Mouse (Mus musculus) embryonic facial prominence, embryonic 11.5 days (tissue): ENCODE data around the gene Hdac7. TPM values are rescaled to one million over a fixed set of nuclear protein-coding genes. Genes with fewer than 3 reads are reported as not detected.

Source experiments
- ATAC-seq: fragments of 200-750 bp; cut with Nextera tagmentation; replicated peaks from 2 replicates; pipeline ENCODE4 v1.8.0; 2017; ENCODE audit warnings: low read depth; ENCODE audit not compliant: insufficient number of reproducible peaks, low FRiP score, low TSS enrichment
- DNase-seq: peaks from one replicate; pipeline ENCODE4 v3.0.0-alpha.2; 2015; ENCODE audit warnings: low spot score
- H3K27ac ChIP-seq: fragments of 300-500 bp; sonication (generic); replicated peaks from 2 replicates; pipeline ENCODE4 v1.5.1; 2014; ENCODE audit warnings: mild to moderate bottlenecking, low read depth, low read length, control low read depth
- H3K27me3 ChIP-seq: fragments of 300-500 bp; sonication (generic); 2 replicates; pipeline ENCODE4 v1.6.1; 2014; ENCODE audit warnings: mild to moderate bottlenecking, low read length, moderate library complexity, mixed read lengths; ENCODE audit not compliant: control insufficient read depth, insufficient read depth
- H3K36me3 ChIP-seq: fragments of 300-500 bp; sonication (generic); replicated peaks from 2 replicates; pipeline ENCODE4 v1.6.1; 2014; ENCODE audit warnings: low read depth, mild to moderate bottlenecking, low read length, moderate library complexity, mixed read lengths; ENCODE audit not compliant: control insufficient read depth, insufficient read depth
- H3K4me1 ChIP-seq: fragments of 300-500 bp; sonication (generic); 2 replicates; pipeline ENCODE4 v1.6.1; 2014; ENCODE audit warnings: low read length, mixed read lengths; ENCODE audit not compliant: control insufficient read depth, insufficient read depth
- H3K4me2 ChIP-seq: fragments of 300-500 bp; sonication (generic); 2 replicates; pipeline ENCODE4 v1.6.1; 2014; ENCODE audit warnings: low read depth, mild to moderate bottlenecking, control low read depth, low read length, moderate library complexity
- H3K4me3 ChIP-seq: fragments of 300-500 bp; sonication (generic); 2 replicates; pipeline ENCODE4 v1.5.1; 2014; ENCODE audit warnings: low read depth, low read length, control low read depth
- H3K9ac ChIP-seq: fragments of 300-500 bp; sonication (generic); replicated peaks from 2 replicates; pipeline ENCODE4 v1.6.1; 2014; ENCODE audit warnings: mild to moderate bottlenecking, control low read depth, low read length
- H3K9me3 ChIP-seq: fragments of 300-500 bp; sonication (generic); replicated peaks from 2 replicates; pipeline ENCODE4 v1.6.1; 2016; ENCODE audit warnings: mild to moderate bottlenecking, low read length, inconsistent platforms, mixed read lengths; ENCODE audit not compliant: control insufficient read depth
- WGBS: fragments of 180-500 bp; shearing (Covaris S2); extraction: QIAGEN DNeasy Blood & Tissue Kit; methylation state at CpG from one replicate; pipeline ENCODE4 v1.1.7; 2014; 5-methylcytosine and 5-hydroxymethylcytosine counted together
- polyA plus RNA-seq: library from polyadenylated mRNA; unstranded; fragments of >200 nt; fragmentation: Nextera tagmentation; extraction: Ambion mirVana; gene quantifications from 2 replicates; pipeline ENCODE4 v1.2.1, GENCODE M21; 2014

Gene Hdac7
- polyA plus RNA-seq, 1 experiment from 2014 or later, result 17.0 TPM

DNA sequence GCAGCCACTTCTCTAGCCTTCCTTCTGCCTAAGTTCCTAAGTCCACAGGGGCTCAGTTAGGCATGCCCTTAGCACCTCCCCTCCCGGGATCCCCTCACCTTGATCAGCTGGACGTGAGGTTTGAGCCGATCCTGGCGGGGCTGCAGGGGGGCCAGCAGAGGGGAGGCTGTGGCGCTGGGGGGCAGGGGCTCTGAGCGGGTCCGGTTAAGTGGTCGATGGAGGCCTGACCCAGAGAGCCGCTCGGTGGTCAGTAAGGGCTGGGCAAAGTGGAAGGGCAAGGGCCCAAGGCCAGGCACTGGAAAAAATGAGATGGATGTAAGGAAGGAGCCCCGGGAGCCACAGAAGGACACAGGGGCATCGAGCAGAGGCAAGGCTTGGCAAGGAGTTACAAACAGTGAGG, 36.4 kb downstream of the Hdac7 start:
- Histone ChIP-seq H3K27ac (no peak overlapping the region), H3K27me3 (no peaks in the 10 kb centered on the region), H3K9ac (no peak overlapping the region), H3K4me2 (no peak overlapping the region), H3K4me3 (no peak overlapping the region), H3K9me3 (no peaks in the 10 kb centered on the region), H3K36me3 (no peaks in the 10 kb centered on the region; the same call in none of the 2 replicates), H3K4me1 (no peaks in the 10 kb centered on the region)
- no peak for DNase-seq
- 66% methylated on average over 12 of the region's 12 CpGs for WGBS
- ATAC-seq, result no peak

DNA sequence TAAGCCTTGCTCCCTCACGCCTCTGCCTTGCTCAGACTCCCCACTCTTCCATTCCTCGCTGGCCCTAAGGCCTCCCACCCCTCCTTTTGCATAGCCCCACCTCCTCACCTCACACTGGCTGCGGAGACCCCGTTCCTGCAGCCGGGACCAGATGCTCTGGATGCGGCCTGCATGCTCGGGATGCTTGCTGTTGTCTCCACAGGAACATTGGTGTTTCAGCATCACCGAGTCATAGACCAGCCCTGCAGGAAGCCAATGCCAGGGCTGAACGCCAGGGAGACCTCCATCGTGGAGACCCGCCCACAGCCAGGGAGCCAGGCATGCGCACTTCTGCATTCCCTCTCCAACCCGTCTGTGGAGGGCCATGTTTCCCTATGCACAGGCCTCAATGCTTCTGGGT, 41.7 kb downstream of the Hdac7 start:
- peak; percentile 54 for DNase-seq
- H3K9me3 ChIP-seq, result no peaks in the 10 kb centered on the region
- 0 out of 2 replicates have a peak overlapping the region, but pooled peaks have one; percentile 4 for H3K9ac ChIP-seq
- 0 out of 2 replicates have a peak, but pooled peaks have one; percentile 3 for ATAC-seq
- no peaks in the 10 kb centered on the region for H3K4me1 ChIP-seq
- H3K36me3 ChIP-seq, result no peaks in the 10 kb centered on the region; the same call in 1 of the 2 replicates
- no peak overlapping the region; the same call in 1 of the 2 replicates for H3K4me2 ChIP-seq
- 28% methylated on average over 13 of the region's 13 CpGs for WGBS
- H3K4me3 ChIP-seq, result no peak overlapping the region
- H3K27me3 ChIP-seq, result no peaks in the 10 kb centered on the region
- no peak overlapping the region for H3K27ac ChIP-seq

- Histone ChIP-seq H3K27me3 (no peaks in the 10 kb centered on the region), H3K9ac (no peak overlapping the region), H3K4me1 (no peaks in the 10 kb centered on the region), H3K36me3 (no peaks in the 10 kb centered on the region), H3K4me3 (no peak overlapping the region), H3K27ac (no peak overlapping the region), H3K9me3 (no peaks in the 10 kb centered on the region), H3K4me2 (no peak overlapping the region)
- DNase-seq (no peak), ATAC-seq (no peak)
- WGBS, result 80% methylated on average over 7 of the region's 7 CpGs
Measured at GRCm38 (mm10) chr15:97801811-97802210, 42.5 kb downstream of the Hdac7 start.

- no peaks in the 10 kb centered on the region for H3K9me3 ChIP-seq
- H3K27ac ChIP-seq, result no peak overlapping the region
- H3K4me1 ChIP-seq, result no peaks in the 10 kb centered on the region
- WGBS, result 88% methylated on average over 13 of the region's 13 CpGs
- ATAC-seq (no peak), DNase-seq (no peak)
- no peaks in the 10 kb centered on the region for H3K36me3 ChIP-seq
- no peak overlapping the region for H3K4me3 ChIP-seq
- H3K9ac ChIP-seq, result no peak overlapping the region
- no peaks in the 10 kb centered on the region for H3K27me3 ChIP-seq
- no peak overlapping the region for H3K4me2 ChIP-seq
Measured at GRCm38 (mm10) chr15:97800853-97801252, 43.4 kb downstream of the Hdac7 start.

DNA sequence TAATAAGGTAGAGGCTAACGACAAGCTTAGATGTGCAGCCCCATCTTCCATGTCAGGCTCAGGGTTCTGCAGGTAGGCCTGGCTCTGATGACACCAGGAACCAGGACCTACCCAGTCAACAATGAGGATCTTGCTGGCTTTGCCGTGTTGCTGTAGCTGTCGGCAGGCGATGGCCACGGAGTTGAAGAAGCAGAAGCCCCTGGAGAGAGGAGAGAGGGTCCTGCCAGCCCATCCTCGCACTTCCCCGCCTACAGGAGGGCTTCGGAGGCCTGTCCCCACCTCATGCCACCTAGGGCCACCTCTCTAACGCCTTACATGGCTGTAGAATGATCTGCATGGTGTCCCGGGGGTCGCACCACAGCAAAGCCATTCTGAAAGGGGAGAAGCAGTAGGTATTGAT, 44.9 kb downstream of the Hdac7 start:
- Histone ChIP-seq H3K27ac (no peak overlapping the region), H3K27me3 (no peaks in the 10 kb centered on the region), H3K9ac (no peak overlapping the region), H3K36me3 (peaks cover 3% of the 10 kb centered on the region), H3K4me1 (no peaks in the 10 kb centered on the region), H3K4me2 (no peak overlapping the region), H3K4me3 (no peak overlapping the region), H3K9me3 (no peaks in the 10 kb centered on the region)
- DNase-seq (no peak), ATAC-seq (no peak)
- 88% methylated on average over 11 of the region's 11 CpGs for WGBS

DNA sequence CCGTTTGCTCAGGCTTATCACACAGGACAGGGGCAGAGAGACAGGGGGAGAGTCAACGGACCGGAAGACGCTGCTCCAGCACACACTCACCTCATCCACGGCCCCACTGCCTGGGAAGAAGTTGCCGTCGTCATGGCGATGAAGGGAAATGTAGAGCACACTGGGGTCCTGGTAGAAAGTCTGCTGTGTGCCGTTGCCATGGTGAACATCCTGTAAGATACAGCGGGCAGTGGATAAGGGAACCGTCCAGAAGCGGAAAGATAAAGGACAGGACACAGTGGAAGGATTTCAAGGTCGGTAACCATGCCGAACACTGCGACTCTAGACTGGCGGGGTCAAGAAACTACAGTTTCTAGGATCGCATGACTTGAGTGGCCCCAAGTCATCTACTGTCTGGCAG, 46.2 kb downstream of the Hdac7 start:
- WGBS, result 75% methylated on average over 17 of the region's 17 CpGs
- Histone ChIP-seq H3K27me3 (no peaks in the 10 kb centered on the region), H3K4me1 (no peaks in the 10 kb centered on the region), H3K9ac (no peak overlapping the region; the same call in 1 of the 2 replicates), H3K9me3 (no peaks in the 10 kb centered on the region), H3K4me3 (no peak overlapping the region), H3K27ac (no peak overlapping the region), H3K36me3 (peaks cover 3% of the 10 kb centered on the region), H3K4me2 (no peak overlapping the region)
- ATAC-seq (no peak), DNase-seq (no peak)

DNA sequence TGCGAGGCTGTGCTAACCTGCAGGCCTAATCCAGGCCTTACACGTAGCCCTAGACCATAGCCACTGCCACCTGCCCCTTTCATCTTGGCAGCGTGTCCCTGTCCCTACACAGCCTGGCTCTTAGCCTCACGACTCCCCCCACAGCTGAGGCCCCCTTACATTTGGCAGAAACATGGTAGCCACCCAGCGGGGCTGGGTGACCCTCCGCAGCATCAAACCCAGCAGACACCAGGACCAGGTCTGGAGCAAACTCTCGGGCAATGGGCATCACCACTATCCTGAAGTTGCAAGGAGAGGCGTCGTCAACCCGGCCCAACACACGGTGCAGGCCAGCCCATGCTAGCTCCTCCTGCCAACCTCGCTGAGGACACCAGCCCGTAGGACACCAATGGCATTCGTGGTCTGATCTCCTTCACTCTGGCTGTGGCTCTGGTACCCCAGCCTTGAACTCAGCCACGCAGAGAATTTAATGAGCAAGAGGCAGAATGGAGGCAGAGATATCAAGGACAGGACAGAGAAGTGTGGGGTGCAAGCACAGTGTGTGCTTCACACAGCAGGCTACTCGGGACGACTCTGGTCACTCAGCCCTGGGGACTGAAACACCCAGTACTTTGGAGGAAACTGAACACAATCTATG, 47.5 kb downstream of the Hdac7 start:
- no peak overlapping the region for H3K27ac ChIP-seq

DNA sequence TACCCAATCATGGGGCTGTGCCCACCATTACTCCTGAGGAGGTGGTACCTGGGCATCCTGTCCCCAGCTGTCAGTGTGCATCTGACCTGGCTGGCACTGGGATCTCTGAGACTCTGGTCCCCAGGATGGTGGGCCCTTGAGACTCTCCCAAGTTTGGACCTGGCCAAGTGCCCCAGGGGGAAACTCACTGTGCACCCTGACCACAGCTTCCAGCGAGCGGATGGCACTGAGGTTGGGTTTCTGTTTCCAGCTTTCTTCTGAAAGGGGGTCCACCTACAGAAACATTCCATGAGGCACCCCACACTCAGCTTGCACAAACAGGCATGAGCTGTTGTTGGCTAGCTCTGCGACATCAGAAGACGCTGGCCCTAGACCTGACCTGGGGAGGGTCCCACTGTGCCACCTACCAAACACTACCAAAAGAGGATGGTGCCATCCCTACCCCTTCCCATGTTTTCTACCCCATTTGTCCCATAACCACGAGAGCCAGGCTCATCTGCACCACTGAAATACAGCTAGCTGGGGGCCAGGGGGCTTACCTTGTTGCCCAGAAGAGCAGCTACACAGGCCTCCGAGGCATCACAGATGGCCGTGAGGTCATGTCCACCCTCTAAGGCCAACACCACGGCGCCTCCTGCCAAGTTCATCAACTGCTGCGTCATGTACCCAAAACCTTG, 48.6 kb downstream of the Hdac7 start:
- Histone ChIP-seq H3K9me3 (no peaks in the 10 kb centered on the region), H3K36me3 (peaks cover 3% of the 10 kb centered on the region), H3K4me1 (no peaks in the 10 kb centered on the region), H3K9ac (no peak overlapping the region), H3K4me3 (no peak overlapping the region), H3K4me2 (no peak overlapping the region), H3K27ac (no peak overlapping the region), H3K27me3 (no peaks in the 10 kb centered on the region)
- DNase-seq (no peak), ATAC-seq (no peak)
- WGBS, result 94% methylated on average over 10 of the region's 10 CpGs

More for the DNA sequence above, 47.5 kb downstream of the Hdac7 start:
- H3K27me3 ChIP-seq, result no peaks in the 10 kb centered on the region
- ATAC-seq (no peak), DNase-seq (no peak)
- no peak overlapping the region for H3K4me3 ChIP-seq
- no peak overlapping the region for H3K9ac ChIP-seq
- no peaks in the 10 kb centered on the region for H3K9me3 ChIP-seq
- peaks cover 3% of the 10 kb centered on the region for H3K36me3 ChIP-seq
- no peaks in the 10 kb centered on the region for H3K4me1 ChIP-seq
- H3K4me2 ChIP-seq, result no peak overlapping the region
- WGBS, result 93% methylated on average over 17 of the region's 17 CpGs
